Mouse (Mus musculus) midbrain, embryonic 12.5 days (tissue): ENCODE measurements at regions not wholly inside any gene's neighbourhood (a gene's known extent, or its start where the extent isn't known, plus 50 kb on each side); places are given as distances from the start of the nearest gene placed in this dataset.

ENCODE experiments used
- ATAC-seq: fragments of 200-750 bp; cut with Nextera tagmentation; 2 replicates; pipeline ENCODE4 v1.8.0; 2017; ENCODE audit warnings: low read depth, moderate TSS enrichment, moderate library complexity; ENCODE audit not compliant: low FRiP score
- H3K27ac ChIP-seq: fragments of 300-500 bp; sonication (generic); replicated peaks from 2 replicates; pipeline ENCODE4 v1.5.1; 2016; ENCODE audit warnings: mild to moderate bottlenecking
- H3K27me3 ChIP-seq: fragments of 300-500 bp; sonication (generic); 2 replicates; pipeline ENCODE4 v1.6.1; 2016; ENCODE audit warnings: mild to moderate bottlenecking
- H3K36me3 ChIP-seq: fragments of 300-500 bp; sonication (generic); 2 replicates; pipeline ENCODE4 v1.6.1; 2016
- H3K4me1 ChIP-seq: fragments of 300-500 bp; sonication (generic); 2 replicates; pipeline ENCODE4 v1.6.1; 2016
- H3K4me2 ChIP-seq: fragments of 300-500 bp; sonication (generic); replicated peaks from 2 replicates; pipeline ENCODE4 v1.6.1; 2016; ENCODE audit warnings: mild to moderate bottlenecking, moderate library complexity
- H3K4me3 ChIP-seq: fragments of 300-500 bp; sonication (generic); 2 replicates; pipeline ENCODE4 v1.5.1; 2016; ENCODE audit warnings: mild to moderate bottlenecking
- H3K9ac ChIP-seq: fragments of 300-500 bp; sonication (generic); replicated peaks from 2 replicates; pipeline ENCODE4 v1.6.1; 2016; ENCODE audit warnings: mild to moderate bottlenecking, moderate library complexity
- H3K9me3 ChIP-seq: fragments of 300-500 bp; sonication (generic); 2 replicates; pipeline ENCODE4 v1.6.1; 2016; ENCODE audit warnings: mild to moderate bottlenecking
- WGBS: fragments of 180-500 bp; shearing (Covaris S2); methylation state at CpG from one replicate; pipeline ENCODE4 v1.1.7; 2016; 5-methylcytosine and 5-hydroxymethylcytosine counted together

DNA sequence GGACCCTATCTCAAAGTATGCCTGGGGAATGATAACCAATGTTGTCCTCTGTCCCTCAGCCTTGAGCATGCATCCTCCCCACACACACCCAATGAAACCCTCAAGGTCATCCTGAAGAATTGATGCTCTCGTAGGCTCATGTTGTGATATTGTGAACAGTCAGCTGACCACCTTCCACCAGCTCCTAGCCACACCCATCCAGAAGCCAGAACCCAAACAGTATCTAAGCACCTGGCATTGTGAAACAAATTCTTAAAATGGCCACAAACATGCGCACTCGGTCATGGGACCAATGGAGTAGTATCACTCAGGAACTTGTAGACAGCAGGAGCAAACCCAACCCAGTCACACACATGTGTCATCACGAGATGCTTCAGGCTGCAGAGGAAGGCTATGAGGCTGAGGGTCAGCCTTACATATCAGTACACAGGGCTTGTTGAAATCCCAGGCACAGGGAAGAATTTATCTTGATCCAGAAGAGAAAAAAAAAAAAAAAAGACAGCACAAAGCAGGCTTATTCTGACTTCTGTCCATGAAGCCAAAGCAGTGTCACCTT lies 307.4 kb upstream of the Pabpc6 start:
- WGBS: 90% methylated on average over 4 of the region's 4 CpGs
- Histone ChIP-seq H3K27me3 (no peaks in the 10 kb centered on the region), H3K27ac (no peak overlapping the region)

DNA sequence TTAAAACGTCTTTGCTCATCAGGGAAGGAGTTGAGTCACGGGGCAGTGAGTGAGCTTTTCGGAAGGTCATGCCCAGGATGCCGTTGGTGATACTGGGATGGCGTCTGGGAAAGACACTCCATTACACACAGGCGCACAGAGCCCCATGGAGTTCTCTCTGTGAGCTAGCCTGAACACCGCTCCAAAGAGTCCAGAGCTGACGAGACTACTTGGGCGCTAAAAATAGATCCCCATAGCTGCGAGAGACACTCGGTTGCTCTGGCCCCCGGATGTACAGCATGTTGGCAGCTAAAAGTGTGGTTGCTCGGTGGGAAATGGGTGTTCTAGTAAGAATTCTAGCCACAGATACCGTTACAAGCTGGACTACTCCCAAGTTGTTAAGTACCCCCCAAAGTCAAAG lies 306.5 kb upstream of the Pabpc6 start:
- Histone ChIP-seq H3K4me2 (no peak overlapping the region), H3K9ac (no peak overlapping the region), H3K4me3 (no peak overlapping the region), H3K36me3 (no peaks in the 10 kb centered on the region), H3K27me3 (no peaks in the 10 kb centered on the region), H3K27ac (no peak overlapping the region), H3K4me1 (peaks cover 6% of the 10 kb centered on the region; the same call in 1 of the 2 replicates), H3K9me3 (no peaks in the 10 kb centered on the region)
- WGBS: 87% methylated on average over 14 of the region's 14 CpGs
- no peak for ATAC-seq

More for the DNA sequence above, 307.4 kb upstream of the Pabpc6 start:
- no peak overlapping the region for H3K4me2 ChIP-seq
- H3K9ac ChIP-seq: no peak overlapping the region
- no peaks in the 10 kb centered on the region for H3K36me3 ChIP-seq
- no peak overlapping the region for H3K4me3 ChIP-seq
- H3K9me3 ChIP-seq: no peaks in the 10 kb centered on the region
- peaks cover 6% of the 10 kb centered on the region; the same call in 1 of the 2 replicates for H3K4me1 ChIP-seq
- ATAC-seq: no peak

DNA sequence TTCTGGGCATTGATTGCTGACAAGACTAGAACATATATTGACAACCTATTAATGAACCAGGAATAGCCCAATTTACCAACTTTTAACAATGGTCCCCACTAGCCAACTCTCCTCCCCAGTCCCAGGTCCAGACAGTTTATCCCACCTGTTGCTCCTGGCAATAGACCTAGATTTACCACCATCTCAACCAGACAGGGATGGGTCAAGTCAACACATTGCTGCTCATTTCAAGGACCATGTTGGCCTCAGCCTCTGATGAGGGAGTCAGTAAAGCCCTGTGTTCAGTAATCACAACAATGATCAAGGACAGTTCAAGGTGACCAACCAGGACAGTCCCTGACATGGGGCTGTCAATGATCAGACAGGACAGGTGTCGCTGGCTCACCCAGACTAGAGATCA lies 305.6 kb upstream of the Pabpc6 start:
- no peak overlapping the region for H3K9ac ChIP-seq
- H3K36me3 ChIP-seq: no peaks in the 10 kb centered on the region
- H3K4me2 ChIP-seq: no peak overlapping the region
- no peaks in the 10 kb centered on the region for H3K9me3 ChIP-seq
- no peak for ATAC-seq
- no peak overlapping the region for H3K4me3 ChIP-seq
- 85% methylated on average over 1 of the region's 1 CpGs for WGBS
- H3K4me1 ChIP-seq: peaks cover 6% of the 10 kb centered on the region; the same call in 1 of the 2 replicates
- H3K27me3 ChIP-seq: no peaks in the 10 kb centered on the region
- no peak overlapping the region for H3K27ac ChIP-seq

DNA sequence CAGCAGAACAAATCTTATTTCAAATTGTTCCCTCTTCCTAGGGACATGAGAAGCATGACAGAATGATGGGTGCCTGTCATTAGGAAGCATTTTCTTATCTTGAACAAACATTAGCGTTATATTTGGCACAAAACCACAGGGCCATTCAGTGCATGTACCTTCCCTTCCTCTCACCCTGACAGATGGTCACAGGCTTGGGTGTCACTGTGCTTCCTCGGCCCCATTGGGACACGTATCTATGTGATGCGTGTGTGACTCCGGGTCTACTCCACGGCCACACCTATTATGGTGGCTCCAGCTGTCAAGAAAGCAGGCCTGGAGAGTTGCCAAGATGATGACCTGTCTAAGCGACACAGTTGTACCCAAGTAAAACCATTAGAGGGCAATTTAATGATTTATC lies 298.5 kb upstream of the Pabpc6 start:
- Histone ChIP-seq H3K9ac (no peak overlapping the region), H3K9me3 (no peaks in the 10 kb centered on the region), H3K27ac (no peak overlapping the region), H3K27me3 (no peaks in the 10 kb centered on the region), H3K4me1 (0 out of 2 replicates have a peak, but pooled peaks cover 3% of the 10 kb centered on the region), H3K36me3 (no peaks in the 10 kb centered on the region), H3K4me2 (no peak overlapping the region), H3K4me3 (no peak overlapping the region)
- 77% methylated on average over 7 of the region's 7 CpGs for WGBS
- ATAC-seq: no peak

DNA sequence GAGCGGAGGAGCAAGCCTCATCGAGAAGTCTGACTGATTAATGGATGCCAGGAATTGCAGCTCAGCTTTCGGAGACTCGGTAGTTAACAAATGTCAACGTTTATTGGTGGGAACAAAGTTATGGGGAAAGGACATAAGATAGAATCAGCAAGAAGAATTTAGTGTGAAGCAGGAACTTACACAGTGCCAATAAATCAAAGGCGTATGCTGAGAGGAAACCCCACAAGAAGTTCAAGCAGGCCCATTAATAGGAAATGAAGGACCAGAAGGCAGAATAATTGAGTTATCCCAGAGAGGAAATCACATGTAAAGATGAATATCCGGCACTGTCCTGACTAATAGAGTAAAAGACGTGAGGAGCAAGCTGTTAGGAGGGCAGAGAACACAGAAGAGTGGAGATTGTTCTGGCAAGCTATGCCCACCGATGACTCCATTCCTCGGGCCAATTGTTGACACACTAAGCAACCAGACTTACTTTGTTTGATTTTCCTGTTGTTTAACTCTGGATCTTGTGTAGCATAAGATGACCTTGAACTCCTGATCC lies 293.4 kb upstream of the Pabpc6 start:
- no peak overlapping the region for H3K4me2 ChIP-seq
- 0 out of 2 replicates have a peak, but pooled peaks cover 2% of the 10 kb centered on the region for H3K4me1 ChIP-seq
- H3K4me3 ChIP-seq: no peak overlapping the region
- H3K36me3 ChIP-seq: no peaks in the 10 kb centered on the region
- 87% methylated on average over 10 of the region's 10 CpGs for WGBS
- no peaks in the 10 kb centered on the region for H3K27me3 ChIP-seq
- H3K27ac ChIP-seq: no peak overlapping the region
- no peak overlapping the region for H3K9ac ChIP-seq
- H3K9me3 ChIP-seq: no peaks in the 10 kb centered on the region
- ATAC-seq: no peak

DNA sequence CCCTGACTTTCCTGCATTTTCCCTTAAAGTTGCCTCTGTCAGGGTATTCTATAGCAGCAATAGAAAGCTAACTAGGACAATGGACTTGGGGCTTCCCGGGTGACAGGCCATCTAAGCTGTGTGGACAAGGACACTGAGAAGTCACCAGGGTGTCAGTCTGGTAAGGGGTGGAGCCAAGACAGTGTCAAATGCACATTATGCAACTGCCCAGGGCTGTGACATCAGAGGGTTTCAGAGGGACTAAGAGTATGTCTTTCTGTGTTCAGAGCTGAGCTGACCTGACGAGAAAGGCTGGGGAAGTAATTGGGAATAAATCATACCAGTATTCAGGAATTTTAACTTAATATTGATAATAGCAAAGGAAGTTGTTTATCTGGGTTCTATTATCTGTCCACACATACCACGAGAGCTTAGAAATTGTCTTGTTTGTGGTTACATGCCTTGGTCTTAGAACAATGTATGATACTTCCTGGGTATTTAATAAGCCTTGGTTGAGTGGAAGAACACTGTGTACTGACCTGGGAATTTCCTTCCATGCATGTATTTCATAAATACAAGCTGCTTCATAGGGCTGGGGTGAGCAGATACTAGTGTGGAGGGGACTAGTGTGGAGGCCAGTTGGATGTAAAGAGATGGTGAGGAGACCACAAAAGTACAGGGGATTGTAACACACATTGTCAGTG lies 279.6 kb upstream of the Pabpc6 start:
- WGBS: 67% methylated on average over 3 of the region's 3 CpGs
- Histone ChIP-seq H3K4me1 (no peaks in the 10 kb centered on the region), H3K9ac (no peak overlapping the region), H3K4me3 (no peak overlapping the region), H3K9me3 (no peaks in the 10 kb centered on the region), H3K27me3 (no peaks in the 10 kb centered on the region), H3K36me3 (no peaks in the 10 kb centered on the region), H3K27ac (no peak overlapping the region), H3K4me2 (no peak overlapping the region)
- ATAC-seq: no peak

DNA sequence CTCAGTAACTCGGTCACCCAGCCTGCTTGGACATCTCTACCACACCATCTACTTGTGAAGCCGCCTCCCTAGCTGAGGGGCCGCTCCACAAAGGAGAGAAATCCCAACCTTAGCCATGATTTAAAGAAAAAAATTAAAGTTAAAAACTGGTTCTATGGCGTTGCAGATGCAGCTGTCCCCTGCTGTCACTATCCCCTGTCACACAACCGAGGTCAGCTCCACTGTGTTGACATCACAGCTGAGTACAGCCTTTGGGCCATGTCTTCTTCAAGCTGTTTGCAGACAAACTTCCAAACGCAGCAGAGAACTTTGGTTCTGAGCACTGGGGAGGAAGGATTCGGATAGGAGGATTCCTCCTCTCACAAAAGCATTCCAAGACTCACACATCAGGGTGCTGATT lies 278.1 kb upstream of the Pabpc6 start:
- H3K27me3 ChIP-seq: no peaks in the 10 kb centered on the region
- H3K4me1 ChIP-seq: no peaks in the 10 kb centered on the region
- no peaks in the 10 kb centered on the region for H3K36me3 ChIP-seq
- WGBS: 89% methylated on average over 7 of the region's 7 CpGs
- no peak for ATAC-seq
- no peak overlapping the region for H3K27ac ChIP-seq
- H3K9me3 ChIP-seq: no peaks in the 10 kb centered on the region
- no peak overlapping the region for H3K4me2 ChIP-seq
- no peak overlapping the region for H3K9ac ChIP-seq
- no peak overlapping the region for H3K4me3 ChIP-seq

DNA sequence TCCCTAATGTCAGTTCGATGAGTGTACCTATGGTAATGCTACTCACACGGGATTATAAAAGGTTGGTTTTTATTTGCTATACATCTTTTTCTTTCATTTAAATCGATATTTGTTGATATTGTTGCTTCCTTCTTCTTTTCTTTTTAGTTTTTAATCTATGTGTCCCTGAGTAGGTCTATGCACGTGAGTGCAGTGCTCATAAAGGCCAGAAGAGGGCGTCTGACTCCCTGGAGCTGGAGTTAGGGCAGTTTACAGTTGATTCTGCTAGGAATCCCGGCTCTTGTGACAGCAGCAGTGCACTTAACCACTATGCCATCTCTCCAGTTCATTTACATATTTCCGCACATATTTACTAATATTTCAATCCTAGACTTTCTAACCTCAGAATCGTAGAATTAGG lies 275.0 kb upstream of the Pabpc6 start:
- Histone ChIP-seq H3K27me3 (peaks cover 4% of the 10 kb centered on the region; the same call in 1 of the 2 replicates), H3K4me3 (no peak overlapping the region), H3K9me3 (peaks cover 6% of the 10 kb centered on the region; the same call in 1 of the 2 replicates), H3K36me3 (no peaks in the 10 kb centered on the region), H3K4me1 (no peaks in the 10 kb centered on the region), H3K27ac (no peak overlapping the region), H3K9ac (no peak overlapping the region), H3K4me2 (no peak overlapping the region)
- no peak for ATAC-seq
- 89% methylated on average over 8 of the region's 8 CpGs for WGBS

DNA sequence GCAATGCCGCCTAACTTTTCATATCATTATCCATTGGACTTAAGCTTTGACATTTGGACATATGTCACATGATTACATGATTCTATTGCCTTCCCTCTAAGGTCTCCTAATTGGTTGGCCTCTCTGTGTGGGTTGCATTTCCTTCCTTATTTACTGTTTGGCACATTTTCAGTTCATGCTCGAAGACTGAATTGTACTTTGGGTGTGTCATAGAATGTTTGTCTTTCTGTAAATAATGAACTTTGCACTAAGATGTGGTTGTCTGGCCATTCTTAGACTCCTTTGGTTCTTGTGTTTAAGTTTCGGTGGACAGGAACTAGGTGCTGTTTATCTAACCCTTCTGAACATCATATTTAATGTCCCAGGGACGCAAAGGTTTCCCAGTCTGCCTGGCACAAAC lies 272.7 kb upstream of the Pabpc6 start:
- peaks cover 6% of the 10 kb centered on the region; the same call in 1 of the 2 replicates for H3K9me3 ChIP-seq
- WGBS: 90% methylated on average over 4 of the region's 4 CpGs
- H3K9ac ChIP-seq: no peak overlapping the region
- H3K27ac ChIP-seq: no peak overlapping the region
- no peak overlapping the region for H3K4me2 ChIP-seq
- H3K36me3 ChIP-seq: no peaks in the 10 kb centered on the region
- H3K4me3 ChIP-seq: no peak overlapping the region
- ATAC-seq: no peak
- peaks cover 15% of the 10 kb centered on the region for H3K27me3 ChIP-seq
- H3K4me1 ChIP-seq: peaks cover 3% of the 10 kb centered on the region; the same call in 1 of the 2 replicates

DNA sequence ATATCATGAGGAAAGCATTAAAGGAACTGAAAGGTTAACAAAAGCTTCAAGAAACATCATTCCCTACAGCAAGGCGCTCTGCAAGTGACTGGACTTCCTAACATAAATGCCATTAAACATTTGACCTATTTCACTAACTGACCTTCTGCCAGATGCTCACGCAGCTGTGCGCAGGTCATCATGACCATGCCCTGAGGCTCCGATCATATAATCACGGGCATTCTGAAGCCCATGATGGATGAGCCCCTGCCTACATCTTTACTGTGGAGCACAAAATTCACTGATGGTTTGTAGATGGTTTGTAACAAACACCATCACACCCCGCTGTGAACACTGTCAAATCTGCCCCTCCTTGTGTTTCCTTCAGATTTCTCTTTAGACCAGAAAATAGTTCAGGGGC lies 270.1 kb upstream of the Pabpc6 start:
- Histone ChIP-seq H3K4me3 (no peak overlapping the region), H3K4me2 (no peak overlapping the region), H3K27ac (no peak overlapping the region), H3K9ac (no peak overlapping the region), H3K36me3 (no peaks in the 10 kb centered on the region), H3K9me3 (peaks cover 6% of the 10 kb centered on the region; the same call in 1 of the 2 replicates), H3K27me3 (peaks cover 28% of the 10 kb centered on the region), H3K4me1 (peaks cover 3% of the 10 kb centered on the region)
- ATAC-seq: no peak
- WGBS: 84% methylated on average over 6 of the region's 6 CpGs

DNA sequence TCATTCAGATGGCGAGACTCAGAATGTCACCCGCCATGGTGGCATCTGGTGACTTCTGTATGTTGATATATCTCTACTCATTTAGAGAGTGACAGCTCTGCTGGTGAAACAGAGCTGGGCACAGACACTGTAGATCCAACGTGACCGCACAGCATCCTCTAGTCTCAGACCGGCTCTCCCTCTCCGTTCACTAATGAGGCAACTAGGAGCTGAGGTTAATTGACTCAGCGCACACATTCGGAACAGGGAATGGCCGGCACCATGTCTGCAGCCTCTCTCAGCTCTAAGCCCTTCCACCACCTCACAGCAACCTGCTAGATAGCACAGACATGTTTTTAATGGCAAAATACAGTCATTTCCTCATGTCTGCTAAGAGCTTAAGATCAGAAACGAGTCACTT lies 268.9 kb upstream of the Pabpc6 start:
- Histone ChIP-seq H3K4me3 (no peak overlapping the region), H3K36me3 (no peaks in the 10 kb centered on the region), H3K9ac (no peak overlapping the region), H3K4me2 (no peak overlapping the region), H3K27ac (no peak overlapping the region), H3K27me3 (peaks cover 30% of the 10 kb centered on the region), H3K9me3 (peaks cover 9% of the 10 kb centered on the region; the same call in 1 of the 2 replicates), H3K4me1 (peaks cover 3% of the 10 kb centered on the region)
- no peak for ATAC-seq
- WGBS: 81% methylated on average over 10 of the region's 10 CpGs

DNA sequence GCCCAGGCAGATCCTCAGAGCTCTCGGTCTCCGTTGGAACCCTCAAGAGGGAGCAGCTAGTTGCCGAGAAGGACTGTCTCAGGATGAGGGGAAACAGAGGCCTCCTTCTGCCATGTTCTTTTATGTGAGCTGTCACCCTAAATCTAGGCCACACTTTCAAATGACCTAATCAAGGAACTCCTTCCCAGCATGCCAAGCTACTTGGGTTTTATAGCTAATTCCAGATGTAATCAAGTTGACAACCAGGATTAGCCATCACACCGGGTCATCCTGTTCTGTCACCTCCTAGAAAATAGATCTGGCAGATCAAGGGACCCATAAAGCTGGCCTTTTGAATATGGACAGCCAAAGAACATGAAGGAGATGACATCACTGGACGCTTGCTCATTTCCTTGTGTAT lies 267.7 kb upstream of the Pabpc6 start:
- Histone ChIP-seq H3K4me1 (peaks cover 3% of the 10 kb centered on the region), H3K27ac (no peak overlapping the region), H3K36me3 (no peaks in the 10 kb centered on the region), H3K4me3 (no peak overlapping the region), H3K4me2 (no peak overlapping the region), H3K9me3 (peaks cover 9% of the 10 kb centered on the region; the same call in 1 of the 2 replicates), H3K9ac (no peak overlapping the region), H3K27me3 (peaks cover 31% of the 10 kb centered on the region)
- WGBS: 65% methylated on average over 5 of the region's 5 CpGs
- ATAC-seq: no peak
